Mouse (Mus musculus): ENCODE measurements around the gene Nphp1. TPM values are rescaled to one million over a fixed set of nuclear protein-coding genes. Genes with fewer than 3 reads are reported as not detected.

The Nphp1 gene
- polyA plus RNA-seq, 1 experiment = 17.5 TPM

- Histone ChIP-seq H3K4me3 (no peak overlapping the region), H3K27me3 (ENCODE audit: control insufficient read depth, insufficient read depth, insufficient read length) (no peaks in the 10 kb centered on the region), H3ac (ENCODE audit: control insufficient read depth, insufficient read length) (no peak overlapping the region), H3K79me2 (ENCODE audit: control insufficient read depth, insufficient read depth) (no peaks in the 10 kb centered on the region), H3K4me2 (ENCODE audit: low read depth) (no peak overlapping the region), H3K36me3 (ENCODE audit: control insufficient read depth, insufficient read depth) (no peaks in the 10 kb centered on the region)
- TF ChIP-seq MYOD1 (IDR thresholded peaks at IDR 0.05; ENCODE audit: control insufficient read depth in 1 of 3, insufficient read length in 2 of 3, low read depth in 2 of 3) = no peak
- TF ChIP-seq REST (IDR thresholded peaks at IDR 0.05; ENCODE audit: insufficient read depth, insufficient read length) = no peak
- TF ChIP-seq E2F4 (IDR thresholded peaks at IDR 0.05; ENCODE audit: insufficient read depth) = no peak
- no peak for TF ChIP-seq MYOG (IDR thresholded peaks at IDR 0.05; ENCODE audit: control insufficient read depth in 1 of 3, insufficient read depth in 1 of 3, insufficient read length in 2 of 3, low read depth in 2 of 3)
- no peak for TF ChIP-seq TCF3 (IDR thresholded peaks at IDR 0.05; ENCODE audit: insufficient read length, low read depth)
- TF ChIP-seq MAX (IDR thresholded peaks at IDR 0.05; ENCODE audit: low read depth) = no peak
- TF ChIP-seq POLR2A (IDR thresholded peaks at IDR 0.05; ENCODE audit: insufficient read length, low read depth) = no peak
- no peak for TF ChIP-seq SRF (IDR thresholded peaks at IDR 0.05; ENCODE audit: control insufficient read depth, insufficient read length, low read depth)
- no peak for TF ChIP-seq USF1 (IDR thresholded peaks at IDR 0.05; ENCODE audit: low read depth)
- no peak for TF ChIP-seq POLR2AphosphoS2 (IDR thresholded peaks at IDR 0.05; ENCODE audit: insufficient read length, low read depth)
- no peak for TF ChIP-seq TCF12 (IDR thresholded peaks at IDR 0.05; ENCODE audit: insufficient read depth, poor library complexity, severe bottlenecking)
- TF ChIP-seq CEBPB (IDR thresholded peaks at IDR 0.05; ENCODE audit: insufficient read depth, poor library complexity, severe bottlenecking) = no peak
These were observed 36.7 kb downstream of the Nphp1 start for GRCm38 (mm10) chr2:127751849-127752610.

- TF ChIP-seq USF1 (IDR thresholded peaks at IDR 0.05; ENCODE audit: low read depth) (no peak), POLR2A (IDR thresholded peaks at IDR 0.05; ENCODE audit: insufficient read length, low read depth) (no peak), E2F4 (IDR thresholded peaks at IDR 0.05; ENCODE audit: insufficient read depth) (no peak), REST (IDR thresholded peaks at IDR 0.05; ENCODE audit: insufficient read depth, insufficient read length) (no peak), POLR2AphosphoS2 (IDR thresholded peaks at IDR 0.05; ENCODE audit: insufficient read length, low read depth) (no peak), MYOG (IDR thresholded peaks at IDR 0.05; ENCODE audit: control insufficient read depth in 1 of 3, insufficient read depth in 1 of 3, insufficient read length in 2 of 3, low read depth in 2 of 3) (no peak)
- Histone ChIP-seq H3K4me2 (ENCODE audit: low read depth) (peak overlapping the region; percentile 30), H3K27me3 (ENCODE audit: control insufficient read depth, insufficient read depth, insufficient read length) (no peaks in the 10 kb centered on the region), H3K36me3 (ENCODE audit: control insufficient read depth, insufficient read depth) (no peaks in the 10 kb centered on the region), H3K79me2 (ENCODE audit: control insufficient read depth, insufficient read depth) (no peaks in the 10 kb centered on the region), H3ac (ENCODE audit: control insufficient read depth, insufficient read length) (no peak overlapping the region), H3K4me3 (no peak overlapping the region)
These were observed 39.3 kb downstream of the Nphp1 start for GRCm38 (mm10) chr2:127749376-127749775.

DNA sequence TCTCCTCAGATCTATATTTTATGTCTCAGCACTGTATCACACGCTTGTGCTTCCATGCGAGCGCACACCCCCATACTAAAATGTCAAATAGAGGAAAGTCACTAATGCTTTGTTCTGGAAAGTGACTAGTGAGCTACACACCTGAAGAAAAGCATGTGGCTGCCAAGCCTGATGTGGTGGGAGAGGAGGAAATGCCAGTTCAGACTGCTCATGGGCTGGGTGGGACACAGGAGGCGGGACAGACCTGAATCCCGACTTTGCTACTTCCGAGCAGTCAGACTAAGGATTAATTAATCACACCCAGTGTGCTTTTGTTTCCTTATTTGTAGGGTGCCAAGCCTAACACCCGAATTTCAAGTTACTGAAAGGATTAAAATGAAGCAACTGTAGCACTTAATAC, 40.4 kb downstream of the Nphp1 start:
- H3K79me2 ChIP-seq (ENCODE audit: control insufficient read depth, insufficient read depth) = no peaks in the 10 kb centered on the region
- no peak overlapping the region for H3K4me3 ChIP-seq
- no peak for TF ChIP-seq TCF12 (IDR thresholded peaks at IDR 0.05; ENCODE audit: insufficient read depth, poor library complexity, severe bottlenecking)
- no peak for TF ChIP-seq MYOG (IDR thresholded peaks at IDR 0.05; ENCODE audit: control insufficient read depth in 1 of 3, insufficient read depth in 1 of 3, insufficient read length in 2 of 3, low read depth in 2 of 3)
- TF ChIP-seq MAX (IDR thresholded peaks at IDR 0.05; ENCODE audit: low read depth) = no peak
- TF ChIP-seq USF1 (IDR thresholded peaks at IDR 0.05; ENCODE audit: low read depth) = no peak
- TF ChIP-seq TCF3 (IDR thresholded peaks at IDR 0.05; ENCODE audit: insufficient read length, low read depth) = no peak
- no peak for TF ChIP-seq E2F4 (IDR thresholded peaks at IDR 0.05; ENCODE audit: insufficient read depth)
- no peak for TF ChIP-seq POLR2AphosphoS2 (IDR thresholded peaks at IDR 0.05; ENCODE audit: insufficient read length, low read depth)
- TF ChIP-seq SRF (IDR thresholded peaks at IDR 0.05; ENCODE audit: control insufficient read depth, insufficient read length, low read depth) = no peak
- TF ChIP-seq POLR2A (IDR thresholded peaks at IDR 0.05; ENCODE audit: insufficient read length, low read depth) = no peak
- no peak for TF ChIP-seq MYOD1 (IDR thresholded peaks at IDR 0.05; ENCODE audit: control insufficient read depth in 1 of 3, insufficient read length in 2 of 3, low read depth in 2 of 3)
- no peak for TF ChIP-seq CEBPB (IDR thresholded peaks at IDR 0.05; ENCODE audit: insufficient read depth, poor library complexity, severe bottlenecking)
- no peak overlapping the region for H3K4me2 ChIP-seq (ENCODE audit: low read depth)
- no peaks in the 10 kb centered on the region for H3K36me3 ChIP-seq (ENCODE audit: control insufficient read depth, insufficient read depth)
- no peaks in the 10 kb centered on the region for H3K27me3 ChIP-seq (ENCODE audit: control insufficient read depth, insufficient read depth, insufficient read length)
- no peak overlapping the region for H3ac ChIP-seq (ENCODE audit: control insufficient read depth, insufficient read length)

- TF ChIP-seq TCF3 (IDR thresholded peaks at IDR 0.05; ENCODE audit: insufficient read length, low read depth) (no peak), POLR2AphosphoS2 (IDR thresholded peaks at IDR 0.05; ENCODE audit: insufficient read length, low read depth) (no peak), USF1 (IDR thresholded peaks at IDR 0.05; ENCODE audit: low read depth) (no peak), MYOD1 (IDR thresholded peaks at IDR 0.05; ENCODE audit: control insufficient read depth in 1 of 3, insufficient read length in 2 of 3, low read depth in 2 of 3) (no peak), SRF (IDR thresholded peaks at IDR 0.05; ENCODE audit: control insufficient read depth, insufficient read length, low read depth) (no peak), CEBPB (IDR thresholded peaks at IDR 0.05; ENCODE audit: insufficient read depth, poor library complexity, severe bottlenecking) (no peak)
- no peaks in the 10 kb centered on the region for H3K79me2 ChIP-seq (ENCODE audit: control insufficient read depth, insufficient read depth)
- H3K27me3 ChIP-seq (ENCODE audit: control insufficient read depth, insufficient read depth, insufficient read length) = no peaks in the 10 kb centered on the region
- peaks cover 5% of the 10 kb centered on the region for H3K36me3 ChIP-seq (ENCODE audit: control insufficient read depth, insufficient read depth)
- no peak overlapping the region for H3K4me2 ChIP-seq (ENCODE audit: low read depth)
- no peak overlapping the region for H3K4me3 ChIP-seq
- H3ac ChIP-seq (ENCODE audit: control insufficient read depth, insufficient read length) = no peak overlapping the region
These were observed 46.1 kb downstream of the Nphp1 start for GRCm38 (mm10) chr2:127742637-127743036.

All from myocyte (in vitro differentiated cells).